Mouse (Mus musculus) neural tube, embryonic 13.5 days (tissue): ENCODE results near the gene Ptpn9. TPM values are rescaled to one million over a fixed set of nuclear protein-coding genes. Genes with fewer than 3 reads are reported as not detected.
A peak's percentile ranks its signal among the peaks of the same experiment; 100 is the strongest.
"Not testable (repeated sequence)": the region's sequence is repeated elsewhere in the genome, so short reads cannot be mapped to it uniquely, and the experiment has no call there.

ENCODE experiments used
- ATAC-seq: fragments of 200-750 bp; cut with Nextera tagmentation; 2 replicates; pipeline ENCODE4 v1.8.0; 2017; ENCODE audit warnings: low read depth, mild to moderate bottlenecking, moderate TSS enrichment, moderate library complexity
- H3K27ac ChIP-seq: fragments of 300-500 bp; sonication (generic); replicated peaks from 2 replicates; pipeline ENCODE4 v1.5.1; 2015; ENCODE audit warnings: moderate library complexity, mild to moderate bottlenecking, inconsistent platforms
- H3K27me3 ChIP-seq: fragments of 300-500 bp; sonication (generic); 2 replicates; pipeline ENCODE4 v1.6.1; 2015; ENCODE audit warnings: mild to moderate bottlenecking, inconsistent platforms
- H3K36me3 ChIP-seq: fragments of 300-500 bp; sonication (generic); 2 replicates; pipeline ENCODE4 v1.6.1; 2015; ENCODE audit warnings: mild to moderate bottlenecking, inconsistent platforms
- H3K4me1 ChIP-seq: fragments of 300-500 bp; sonication (generic); replicated peaks from 2 replicates; pipeline ENCODE4 v1.6.1; 2015; ENCODE audit warnings: inconsistent platforms
- H3K4me2 ChIP-seq: fragments of 300-500 bp; sonication (generic); 2 replicates; pipeline ENCODE4 v1.6.1; 2015; ENCODE audit warnings: inconsistent platforms, mild to moderate bottlenecking, moderate library complexity
- H3K4me3 ChIP-seq: fragments of 300-500 bp; sonication (generic); 2 replicates; pipeline ENCODE4 v1.5.1; 2015; ENCODE audit warnings: mild to moderate bottlenecking, inconsistent platforms
- H3K9ac ChIP-seq: fragments of 300-500 bp; sonication (generic); 2 replicates; pipeline ENCODE4 v1.6.1; 2015; ENCODE audit warnings: moderate library complexity, mild to moderate bottlenecking, inconsistent platforms
- H3K9me3 ChIP-seq: fragments of 300-500 bp; sonication (generic); 2 replicates; pipeline ENCODE4 v1.6.1; 2016; ENCODE audit warnings: inconsistent platforms
- WGBS: fragments of 180-500 bp; shearing (Covaris S2); methylation state at CpG from one replicate; pipeline ENCODE4 v1.1.7; 2015; 5-methylcytosine and 5-hydroxymethylcytosine counted together
- polyA plus RNA-seq: library from polyadenylated mRNA; unstranded; fragments of >200 nt; fragmentation: Nextera tagmentation; extraction: Ambion mirVana; gene quantifications from 2 replicates; pipeline ENCODE4 v1.2.1, GENCODE M21; 2015

The Ptpn9 gene
- 24.4 and 25.3 TPM in 2 replicates for polyA plus RNA-seq

DNA sequence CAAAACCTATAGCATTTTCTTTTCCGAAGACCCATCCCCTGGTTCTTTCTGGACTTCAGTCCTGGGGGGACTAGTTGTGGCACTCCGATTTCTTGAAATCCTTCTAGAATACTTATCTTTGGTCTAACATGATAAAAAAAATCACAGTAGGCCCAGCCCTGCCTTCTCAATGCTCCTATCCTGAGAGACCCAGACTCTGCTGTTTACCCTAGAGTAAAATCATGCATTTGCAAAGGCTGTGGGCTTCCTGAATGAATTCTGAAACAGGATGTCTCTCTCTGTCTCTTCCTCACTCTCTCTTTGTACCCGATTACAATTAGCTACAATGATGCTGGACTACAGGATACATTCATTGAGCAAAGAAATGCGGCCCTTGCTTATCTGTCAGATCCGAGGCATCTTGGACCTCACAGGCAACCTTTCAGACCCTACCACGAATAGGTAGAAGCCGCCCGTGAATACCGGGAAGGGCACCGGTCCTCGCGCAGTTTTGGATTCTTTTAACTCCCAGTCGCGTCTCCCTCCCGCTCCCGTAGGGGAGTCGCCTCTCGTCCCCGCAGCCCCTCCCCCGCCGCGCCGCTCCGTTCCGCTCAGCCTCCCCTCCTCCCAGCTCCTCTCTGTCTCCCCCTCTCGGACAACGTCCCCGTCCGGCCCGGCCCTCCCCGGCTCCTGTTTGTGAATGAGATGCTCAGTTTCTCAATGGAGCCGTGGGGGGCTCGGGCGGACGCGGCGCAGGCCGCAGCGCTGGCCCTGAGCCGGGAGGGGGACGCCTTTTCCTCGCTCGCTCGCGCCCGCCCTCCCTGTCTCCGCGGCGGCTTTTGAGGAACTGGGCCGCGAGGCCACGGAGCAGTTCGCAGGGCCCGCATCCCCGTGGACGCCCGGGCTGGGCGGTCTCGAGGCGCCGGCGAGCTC is at the start of gene Ptpn9:
Gene Ptpn9, plus strand, starts transcription at position 638 of the 912 bp plus-strand sequence.
- WGBS: 3% methylated on average over 62 of the region's 62 CpGs
- peak within 1 kb of the TSS; percentile 88 for H3K4me2 ChIP-seq
- H3K9ac ChIP-seq: peak within 1 kb of the TSS; percentile 99
- no peaks in the 10 kb centered on the region; the same call in 1 of the 2 replicates for H3K36me3 ChIP-seq
- peaks cover 28% of the 10 kb centered on the region for H3K4me1 ChIP-seq
- peak; percentile 95 for ATAC-seq
- H3K9me3 ChIP-seq: no peaks in the 10 kb centered on the region
- peak within 1 kb of the TSS; percentile 87 for H3K4me3 ChIP-seq
- H3K27ac ChIP-seq: peak within 1 kb of the TSS; percentile 96
- no peaks in the 10 kb centered on the region for H3K27me3 ChIP-seq

DNA sequence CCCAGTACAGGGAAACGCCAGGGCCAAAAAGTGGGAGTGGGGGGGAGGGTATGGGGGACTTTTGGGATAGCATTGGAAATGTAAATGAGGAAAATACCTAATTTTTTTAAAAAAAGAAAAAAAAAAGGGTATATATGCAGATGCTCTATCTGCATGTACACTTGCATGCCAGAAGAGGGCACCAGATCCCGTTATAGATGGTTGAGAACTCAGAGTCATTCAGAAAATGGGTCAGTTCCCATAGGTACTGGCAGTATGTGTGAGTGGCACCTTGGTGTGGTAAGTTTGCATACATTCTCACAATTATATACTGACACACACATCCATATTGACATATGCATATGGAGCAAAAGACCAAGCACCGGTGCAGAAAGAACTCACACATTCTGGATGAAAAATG is 47.2 kb upstream of the Ptpn9 start:
- not testable (repeated sequence) for H3K4me2 ChIP-seq, H3K27ac ChIP-seq, H3K9ac ChIP-seq, H3K36me3 ChIP-seq, H3K4me3 ChIP-seq, H3K9me3 ChIP-seq, ATAC-seq, H3K27me3 ChIP-seq
- WGBS: 26% methylated on average over 3 of the region's 3 CpGs
- peaks cover 14% of the 10 kb centered on the region for H3K4me1 ChIP-seq

DNA sequence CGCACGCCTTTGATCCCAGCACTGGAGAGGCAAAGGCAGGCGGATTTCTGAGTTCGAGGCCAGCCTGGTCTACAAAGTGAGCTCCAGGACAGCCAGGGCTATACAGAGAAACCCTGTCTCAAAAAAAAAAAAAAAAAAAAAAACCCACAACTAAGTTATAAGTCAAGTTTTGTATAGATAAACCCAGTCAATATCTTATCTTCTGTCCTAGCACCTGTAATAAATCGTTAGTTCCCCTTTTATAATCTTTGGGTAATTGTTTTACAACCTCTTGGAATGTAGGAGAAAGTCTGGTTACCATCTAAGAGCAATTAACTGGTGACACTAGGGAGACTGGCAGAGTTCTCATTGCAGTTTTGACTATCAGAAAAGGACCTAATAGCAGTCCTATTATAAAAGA is 46.0 kb upstream of the Ptpn9 start:
- WGBS: 60% methylated on average over 5 of the region's 5 CpGs
- not testable (repeated sequence) for H3K4me2 ChIP-seq, H3K4me3 ChIP-seq, H3K9me3 ChIP-seq, H3K9ac ChIP-seq, H3K27ac ChIP-seq, ATAC-seq, H3K27me3 ChIP-seq, H3K36me3 ChIP-seq
- peaks cover 14% of the 10 kb centered on the region for H3K4me1 ChIP-seq

DNA sequence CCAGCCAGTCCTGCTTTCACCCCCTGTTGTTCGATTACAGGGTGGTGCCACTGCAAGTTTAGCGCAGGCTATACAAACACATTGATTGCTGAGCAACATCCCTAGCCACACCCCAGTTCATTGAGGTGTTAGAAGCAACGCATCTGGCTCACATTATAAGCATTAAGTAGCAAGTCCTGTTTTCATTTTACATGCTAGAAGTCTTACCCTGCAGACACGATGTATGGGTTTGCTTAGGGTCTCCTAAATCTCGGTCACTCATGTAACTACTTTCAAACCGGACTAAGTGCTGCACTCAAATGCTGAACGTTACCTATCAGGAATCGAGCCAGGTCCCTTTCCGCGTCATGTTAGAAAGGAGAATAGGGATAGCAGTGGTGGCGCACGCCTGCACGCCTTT is 45.0 kb upstream of the Ptpn9 start:
- 28% methylated on average over 13 of the region's 13 CpGs for WGBS
- Histone ChIP-seq H3K36me3 (no peaks in the 10 kb centered on the region), H3K9me3 (no peaks in the 10 kb centered on the region), H3K27ac (no peak overlapping the region), H3K27me3 (no peaks in the 10 kb centered on the region), H3K4me3 (peak overlapping the region; percentile 63), H3K4me1 (peaks cover 14% of the 10 kb centered on the region), H3K4me2 (peak overlapping the region; percentile 87), H3K9ac (peak overlapping the region; percentile 71)
- ATAC-seq: no peak

DNA sequence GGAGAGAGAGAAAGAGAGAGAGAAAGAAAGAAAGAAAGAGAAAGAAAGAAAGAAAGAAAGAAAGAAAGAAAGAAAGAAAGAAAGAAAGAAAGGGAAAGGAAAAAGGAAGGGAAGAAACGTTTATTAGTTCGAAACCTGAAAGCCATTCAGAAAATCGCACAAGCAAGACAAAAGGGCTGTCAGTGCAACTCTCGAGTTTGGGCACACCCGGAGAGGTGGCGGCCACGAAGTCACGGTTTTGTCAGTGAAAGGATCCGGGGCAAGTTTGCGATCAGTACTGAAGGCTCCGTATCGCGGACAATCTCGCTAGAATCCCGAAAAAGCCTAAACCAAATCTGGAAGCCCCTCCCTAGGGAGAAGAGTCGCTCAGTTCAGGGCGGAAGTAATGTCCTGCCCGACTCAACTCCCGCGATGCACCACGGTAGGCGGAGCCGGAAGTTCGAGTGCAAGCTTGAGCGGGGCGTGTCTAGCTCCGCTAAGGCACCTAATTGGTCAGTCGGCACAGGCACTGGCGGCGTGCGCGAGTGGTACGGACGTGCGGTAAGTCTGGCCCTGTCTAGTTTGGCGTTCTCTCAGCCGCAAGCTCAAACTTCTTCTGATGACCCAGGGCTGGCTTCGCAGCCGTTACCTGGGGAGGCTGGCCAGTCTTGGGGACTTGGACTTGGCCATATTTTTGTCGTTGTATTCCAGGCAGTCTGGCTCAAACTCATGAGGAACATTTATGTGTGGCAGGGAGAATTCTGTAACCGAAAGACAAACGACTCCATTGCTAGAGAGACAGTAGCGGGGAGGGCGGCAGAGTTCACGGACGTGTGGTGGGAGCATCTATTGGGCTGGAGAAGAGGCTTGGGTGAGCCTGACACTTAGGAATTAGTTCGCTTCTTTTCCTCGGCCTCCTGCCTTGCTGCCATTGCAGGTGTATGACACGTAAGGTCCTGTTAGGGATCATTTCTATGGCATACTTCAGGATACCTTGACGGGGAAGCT is 44.0 kb upstream of the Ptpn9 start, which contains the start of gene Snupn:
Gene Snupn, plus strand, starts transcription at position 465 of the 987 bp plus-strand sequence.
- Histone ChIP-seq H3K4me1 (peaks cover 14% of the 10 kb centered on the region), H3K4me3 (peak within 1 kb of the TSS; percentile 63), H3K9ac (peak within 1 kb of the TSS; percentile 79), H3K27me3 (no peaks in the 10 kb centered on the region), H3K27ac (peak within 1 kb of the TSS; percentile 82), H3K9me3 (no peaks in the 10 kb centered on the region), H3K36me3 (no peaks in the 10 kb centered on the region), H3K4me2 (peak within 1 kb of the TSS; percentile 87)
- peak; percentile 99 for ATAC-seq
- under 1% methylated on average over 50 of the region's 50 CpGs for WGBS

DNA sequence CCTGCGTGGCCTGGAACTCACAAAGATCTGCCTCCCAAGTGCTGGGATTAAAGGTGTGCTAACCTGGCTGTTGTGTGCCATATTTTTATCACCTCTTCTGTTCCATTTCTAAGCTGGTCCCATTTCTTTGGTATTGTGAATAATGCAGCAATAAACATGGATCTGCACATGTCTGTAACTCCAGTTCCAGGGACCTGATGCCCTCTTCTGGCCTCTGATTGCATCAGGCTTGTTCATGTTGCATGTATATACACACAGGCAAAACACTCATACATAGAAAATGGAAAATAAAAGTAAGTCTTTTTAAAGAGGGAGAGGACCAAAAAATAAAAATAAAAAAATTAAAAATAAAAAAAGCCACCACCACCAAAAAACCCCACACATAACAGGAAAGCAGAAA is 41.2 kb upstream of the Ptpn9 start:
- ATAC-seq: no peak
- Histone ChIP-seq H3K36me3 (peaks cover 15% of the 10 kb centered on the region), H3K27me3 (no peaks in the 10 kb centered on the region), H3K4me1 (peaks cover 14% of the 10 kb centered on the region), H3K4me2 (no peak overlapping the region), H3K9me3 (no peaks in the 10 kb centered on the region), H3K9ac (no peak overlapping the region), H3K4me3 (no peak overlapping the region), H3K27ac (no peak overlapping the region)
- 97% methylated on average over 1 of the region's 1 CpGs for WGBS

DNA sequence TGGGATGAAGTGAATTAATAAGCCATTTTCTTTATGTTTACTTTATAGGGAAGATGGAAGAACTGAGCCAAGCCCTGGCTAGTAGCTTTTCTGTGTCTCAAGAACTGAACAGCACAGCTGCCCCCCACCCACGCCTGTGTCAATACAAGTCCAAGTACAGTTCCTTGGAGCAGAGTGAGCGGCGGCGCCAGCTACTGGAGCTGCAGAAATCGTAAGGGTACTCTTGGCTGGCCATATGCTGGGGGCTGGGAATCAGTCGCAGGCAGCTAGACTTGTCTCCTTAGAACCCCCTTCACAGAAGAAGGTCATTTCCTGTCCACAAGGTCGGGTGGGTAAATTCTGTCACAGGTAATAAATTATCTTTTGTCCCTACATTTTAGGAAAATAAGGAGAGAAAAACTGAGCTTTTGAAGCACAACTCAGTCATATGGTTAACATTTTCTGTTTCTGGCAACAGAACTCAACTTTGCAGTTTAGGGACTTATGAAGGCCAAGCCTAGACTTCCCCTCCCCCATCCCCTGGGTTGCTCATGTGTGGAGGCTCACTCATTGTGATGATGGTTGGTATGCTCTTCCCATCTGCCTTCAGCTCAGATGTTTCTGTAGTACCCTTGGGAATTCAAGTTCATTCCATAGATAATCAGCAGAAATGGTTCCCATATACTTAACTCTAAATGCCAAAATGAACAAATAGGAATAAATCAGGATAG is 37.6 kb upstream of the Ptpn9 start:
- 85% methylated on average over 7 of the region's 7 CpGs for WGBS
- no peaks in the 10 kb centered on the region for H3K9me3 ChIP-seq
- H3K36me3 ChIP-seq: peaks cover 37% of the 10 kb centered on the region

DNA sequence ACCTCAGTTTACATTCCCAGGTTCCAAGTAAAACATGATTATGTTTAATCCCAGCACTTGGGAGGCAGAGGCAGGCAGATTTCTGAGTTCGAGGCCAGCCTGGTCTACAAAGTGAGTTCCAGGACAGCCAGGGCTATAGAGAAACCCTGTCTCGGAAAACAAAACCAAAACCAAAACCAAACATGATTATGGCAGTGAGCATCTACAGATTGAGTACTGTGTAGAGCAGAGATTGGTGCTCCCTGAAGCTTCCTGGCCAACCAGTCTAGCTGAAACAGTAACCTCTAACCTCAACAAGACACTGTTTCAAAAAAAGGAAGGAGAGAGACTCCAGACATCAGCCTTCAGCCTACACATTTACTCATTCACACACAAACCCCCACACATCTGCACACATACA is 36.0 kb upstream of the Ptpn9 start:
- H3K4me1 ChIP-seq: no peaks in the 10 kb centered on the region
- ATAC-seq: no peak
- H3K27me3 ChIP-seq: no peaks in the 10 kb centered on the region
- H3K27ac ChIP-seq: no peak overlapping the region
- H3K4me2 ChIP-seq: no peak overlapping the region
- peaks cover 51% of the 10 kb centered on the region for H3K36me3 ChIP-seq
- no peak overlapping the region for H3K9ac ChIP-seq
- H3K9me3 ChIP-seq: no peaks in the 10 kb centered on the region
- 90% methylated on average over 2 of the region's 2 CpGs for WGBS
- no peak overlapping the region for H3K4me3 ChIP-seq

More for the DNA sequence above, 37.6 kb upstream of the Ptpn9 start:
- Histone ChIP-seq H3K4me2 (no peak overlapping the region), H3K27ac (no peak overlapping the region), H3K27me3 (no peaks in the 10 kb centered on the region), H3K4me1 (no peaks in the 10 kb centered on the region), H3K4me3 (no peak overlapping the region), H3K9ac (no peak overlapping the region)
- ATAC-seq: no peak

DNA sequence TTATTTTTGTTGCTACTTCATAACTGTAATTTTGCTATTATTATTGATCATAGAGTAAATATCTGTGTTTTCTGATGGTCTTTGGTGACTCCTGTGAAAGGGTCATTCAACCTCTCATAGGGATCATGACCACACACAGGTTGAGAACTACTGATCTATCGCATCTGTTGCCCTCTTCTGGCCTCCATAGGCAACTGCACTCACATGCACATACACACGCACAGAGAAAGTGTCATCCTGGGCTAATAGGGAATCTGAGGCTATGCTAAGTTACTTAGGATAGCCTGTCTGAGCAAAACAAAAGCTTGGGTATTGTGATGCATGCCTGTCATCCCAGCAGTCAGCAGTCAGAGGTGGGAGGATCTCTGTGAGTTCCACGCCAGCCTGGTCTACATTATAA is 33.1 kb upstream of the Ptpn9 start:
- Histone ChIP-seq H3K27ac (no peak overlapping the region), H3K4me3 (no peak overlapping the region), H3K27me3 (no peaks in the 10 kb centered on the region), H3K36me3 (peaks cover 65% of the 10 kb centered on the region), H3K4me2 (no peak overlapping the region), H3K9ac (no peak overlapping the region), H3K9me3 (no peaks in the 10 kb centered on the region), H3K4me1 (no peaks in the 10 kb centered on the region)
- 95% methylated on average over 3 of the region's 3 CpGs for WGBS
- no peak for ATAC-seq

DNA sequence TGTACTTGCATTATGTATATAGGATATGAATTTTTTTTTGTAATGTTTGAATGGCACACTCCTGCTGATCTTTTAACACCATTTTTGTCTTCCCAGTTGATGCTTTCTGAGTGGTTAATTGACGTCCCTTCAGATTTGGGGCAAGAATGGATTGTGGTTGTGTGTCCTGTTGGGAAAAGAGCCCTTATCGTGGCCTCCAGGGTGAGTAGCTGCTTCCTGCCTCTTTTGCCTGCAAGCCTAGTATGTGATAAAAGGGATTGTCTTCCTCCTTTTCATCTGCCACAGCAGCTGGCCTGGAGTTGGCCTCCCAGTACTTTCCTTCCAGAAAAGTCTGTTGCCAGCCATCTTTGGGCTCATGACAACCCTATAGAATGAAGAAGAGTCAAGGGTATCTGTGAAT is 24.6 kb upstream of the Ptpn9 start:
- no peak overlapping the region for H3K4me3 ChIP-seq
- H3K9me3 ChIP-seq: no peaks in the 10 kb centered on the region
- H3K27me3 ChIP-seq: no peaks in the 10 kb centered on the region
- H3K4me2 ChIP-seq: no peak overlapping the region
- WGBS: 90% methylated on average over 2 of the region's 2 CpGs
- no peak for ATAC-seq
- H3K9ac ChIP-seq: no peak overlapping the region
- H3K27ac ChIP-seq: no peak overlapping the region
- no peaks in the 10 kb centered on the region for H3K4me1 ChIP-seq
- H3K36me3 ChIP-seq: peaks cover 46% of the 10 kb centered on the region

DNA sequence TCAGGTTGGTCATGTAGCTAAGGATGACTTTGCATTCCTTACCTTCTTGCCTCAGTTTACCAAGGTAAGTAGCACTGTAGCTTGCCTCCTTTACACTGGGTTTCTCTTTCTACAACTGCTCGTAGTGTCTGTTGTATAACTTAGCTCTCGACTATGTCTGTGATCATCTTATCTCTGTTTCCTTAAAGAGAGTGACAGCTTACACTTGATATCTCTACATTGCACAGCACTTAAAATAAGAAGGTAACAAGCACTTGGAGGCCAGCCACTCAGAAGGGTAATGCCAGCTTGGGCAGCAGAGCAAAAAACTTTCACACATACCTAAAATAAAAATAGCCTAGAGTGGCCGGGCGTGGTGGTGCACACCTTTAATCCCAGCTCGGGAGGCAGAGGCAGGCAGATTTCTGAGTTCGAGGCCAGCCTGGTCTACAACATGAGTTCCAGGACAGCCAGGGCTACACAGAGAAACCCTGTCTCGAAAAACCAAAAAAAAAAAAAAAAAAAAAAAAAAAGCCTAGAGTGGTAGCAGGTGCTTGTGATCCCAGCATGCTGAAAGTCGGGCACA is 20.7 kb upstream of the Ptpn9 start:
- no peak overlapping the region for H3K27ac ChIP-seq
- no peak for ATAC-seq
- no peak overlapping the region for H3K9ac ChIP-seq
- H3K4me3 ChIP-seq: no peak overlapping the region
- H3K4me1 ChIP-seq: no peaks in the 10 kb centered on the region
- H3K36me3 ChIP-seq: peaks cover 40% of the 10 kb centered on the region
- H3K9me3 ChIP-seq: no peaks in the 10 kb centered on the region
- no peak overlapping the region for H3K4me2 ChIP-seq
- WGBS: 91% methylated on average over 8 of the region's 8 CpGs
- H3K27me3 ChIP-seq: no peaks in the 10 kb centered on the region
